13 mouse cellular contexts compared by ENCODE assay signal in the genomic region with DNA sequence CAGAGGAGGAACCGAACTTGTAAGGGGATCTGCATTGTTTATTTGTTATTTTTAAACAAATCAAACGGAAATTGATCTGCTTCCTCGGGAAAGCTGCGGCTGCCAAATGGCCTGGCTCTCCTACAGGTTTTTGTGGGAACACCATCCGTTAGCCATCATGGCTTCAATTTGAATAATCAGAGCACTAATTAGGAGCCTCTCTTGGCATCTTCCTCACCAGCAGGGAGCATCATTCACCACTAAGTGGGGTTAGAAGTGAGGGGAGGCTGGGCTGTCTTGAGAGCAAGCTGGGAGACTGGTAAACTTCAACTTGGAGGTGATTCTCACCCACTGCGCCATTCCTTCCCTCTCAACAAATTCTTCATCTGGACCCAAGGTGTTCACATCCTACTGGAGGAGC.
DNase-seq lines count a peak whose midpoint lies in the region; ATAC-seq and TF ChIP-seq lines count a peak whose summit lies in the region.
"Had no signal": no experiment of that assay in that cellular context is flagged by ENCODE, and none has a peak within 500 bp of the region (broad histone marks: within the 10 kb centered on the region; RNA-seq: fewer than 3 reads in every experiment).

No protein-coding gene starts in this region.

- no peaks in the 10 kb centered on the region for H3K27me3 ChIP-seq in midbrain, postnatal 0 days (ENCODE audit: insufficient read depth, low read length)
- no peaks in the 10 kb centered on the region for H3K27me3 ChIP-seq in midbrain, embryonic 10.5 days (ENCODE audit: low read depth, poor library complexity, severe bottlenecking)
- H3K27me3 ChIP-seq in splenic B cell, adult 2 months (ENCODE audit: control insufficient read depth, insufficient read depth, low read length, poor library complexity, severe bottlenecking), result no peaks in the 10 kb centered on the region
- H3K27me3 ChIP-seq: heart, embryonic 15.5 days; liver, embryonic 12.5 days had no signal

- H3K27ac ChIP-seq in midbrain, postnatal 0 days (ENCODE audit: low read depth, low read length), result no peak overlapping the region
- H3K27ac ChIP-seq in midbrain, embryonic 10.5 days (replicated peaks), result no peak overlapping the region
- H3K27ac ChIP-seq: heart, embryonic 15.5 days; liver, embryonic 12.5 days had no signal

- peak; percentile 19 for DNase-seq in CD4-positive, CD25-positive, alpha-beta regulatory T cell, adult 2 months (ENCODE audit: low read depth, low spot score)
- DNase-seq in heart, postnatal 4 days, result peak; percentile 5
- no peak for DNase-seq in heart, postnatal 10 days
- DNase-seq in midbrain, postnatal 0 days (ENCODE audit: low spot score), result peak; percentile 44
- DNase-seq in midbrain, embryonic 10.5 days (ENCODE audit: low spot score), result no peak
- DNase-seq in splenic B cell, adult 2 months (ENCODE audit: low read depth, low spot score), result peak; percentile 16
- DNase-seq in adrenal gland, adult 8-10 months, result no peak
- DNase-seq: cerebellum, adult 11-12 months; embryo, embryonic 11 days; kidney, postnatal 10 days had no signal

- H3K4me3 ChIP-seq in midbrain, postnatal 0 days (ENCODE audit: low read depth, low read length), result no peak overlapping the region
- H3K4me3 ChIP-seq in midbrain, embryonic 10.5 days, result no peak overlapping the region
- H3K4me3 ChIP-seq: heart, embryonic 15.5 days; liver, embryonic 12.5 days had no signal

- no peak overlapping the region for H3K4me2 ChIP-seq in midbrain, postnatal 0 days (ENCODE audit: low read depth, low read length, poor library complexity, severe bottlenecking)
- H3K4me2 ChIP-seq: heart, embryonic 15.5 days; liver, embryonic 12.5 days had no signal

- ATAC-seq in CD4-positive, CD25-positive, alpha-beta regulatory T cell, adult 4 months, result no peak
- no peak for ATAC-seq in midbrain, postnatal 0 days (ENCODE audit: low FRiP score)
- ATAC-seq: liver, embryonic 12.5 days had no signal

- H3K9me3 ChIP-seq in midbrain, postnatal 0 days (ENCODE audit: low read length), result no peaks in the 10 kb centered on the region
- no peaks in the 10 kb centered on the region for H3K9me3 ChIP-seq in midbrain, embryonic 10.5 days (replicated peaks)
- H3K9me3 ChIP-seq: heart, embryonic 15.5 days; liver, embryonic 12.5 days had no signal

- no peaks in the 10 kb centered on the region for H3K4me1 ChIP-seq in midbrain, postnatal 0 days (ENCODE audit: insufficient read depth, low read length)
- H3K4me1 ChIP-seq in midbrain, embryonic 10.5 days, result no peaks in the 10 kb centered on the region
- H3K4me1 ChIP-seq: heart, embryonic 15.5 days; liver, embryonic 12.5 days had no signal

- intact Hi-C loops in heart, postnatal 10 days (cut with DNase I), result no loop called here

- 68% methylated on average over 6 of the region's 6 CpGs for WGBS in midbrain, postnatal 0 days
- WGBS in midbrain, embryonic 10.5 days, result 72% methylated on average over 6 of the region's 6 CpGs

- 0 out of 2 replicates have a peak, but pooled peaks have one; percentile 18 for TF ChIP-seq CTCF in midbrain, postnatal 0 days (IDR thresholded peaks at IDR 0.05)

- no peak overlapping the region for H3K9ac ChIP-seq in midbrain, postnatal 0 days (replicated peaks; ENCODE audit: low read length, poor library complexity, severe bottlenecking)
- H3K9ac ChIP-seq: heart, embryonic 15.5 days; liver, embryonic 12.5 days had no signal

- H3K36me3 ChIP-seq in midbrain, postnatal 0 days (ENCODE audit: insufficient read depth, low read length), result no peaks in the 10 kb centered on the region
- no peaks in the 10 kb centered on the region for H3K36me3 ChIP-seq in midbrain, embryonic 10.5 days
- H3K36me3 ChIP-seq in splenic B cell, adult 2 months (ENCODE audit: control insufficient read depth, insufficient read depth, low read length, poor library complexity, severe bottlenecking), result no peaks in the 10 kb centered on the region
- H3K36me3 ChIP-seq: heart, embryonic 15.5 days; liver, embryonic 12.5 days had no signal

Comparison
In these comparisons a context has a peak if more than half of its experiments do, and no peak if none do; other contexts are left out.
1. DNase-seq: peak in CD4-positive, CD25-positive, alpha-beta regulatory T cell, adult 2 months (single experiment), heart, postnatal 4 days (single experiment), midbrain, postnatal 0 days (single experiment) and splenic B cell, adult 2 months (single experiment); none in heart, postnatal 10 days (0 of 2), midbrain, embryonic 10.5 days (single experiment) and adrenal gland, adult 8-10 months (single experiment).